Mouse (Mus musculus) mammary gland, adult 2 months (tissue): ENCODE results near the gene Bsph1. TPM values are rescaled to one million over a fixed set of nuclear protein-coding genes. Genes with fewer than 3 reads are reported as not detected.

Experiments
- polyA plus RNA-seq: library from polyadenylated mRNA; depleted of rRNA; stranded (reverse); fragments of >200 nt; gene quantifications from 2 replicates; pipeline ENCODE4 v1.2.3, GENCODE M21; 2012; ENCODE audit warnings: low replicate concordance; rRNA removed

Bsph1 gene
- not detected in 2 replicates for polyA plus RNA-seq

GRCm38 (mm10) chr7:13450541-13450940 lies at the start of gene Bsph1:
TSS of gene Bsph1 (plus strand) at chr7:13450841.

Other genes with a start within 250 kb of the Bsph1 start
- gene Vmn1r89, start 237.8 kb upstream of the Bsph1 start, polyA plus RNA-seq, result not detected in 2 replicates
- gene Lig1, start 173.6 kb upstream of the Bsph1 start, polyA plus RNA-seq, result 4.3 and 5.7 TPM in 2 replicates
- 3.4 and 4.0 TPM in 2 replicates for gene Zswim9, start 172.1 kb upstream of the Bsph1 start, polyA plus RNA-seq
- 0.13 and 0.29 TPM in 2 replicates for gene Pla2g4c, start 126.2 kb upstream of the Bsph1 start, polyA plus RNA-seq
- not detected in 2 replicates for gene Cabp5, start 52.7 kb upstream of the Bsph1 start, polyA plus RNA-seq
- not detected in 2 replicates for gene Bsph2, start 120.2 kb downstream of the Bsph1 start, polyA plus RNA-seq
- gene Sult2a5, start 173.1 kb downstream of the Bsph1 start, polyA plus RNA-seq, result not detected in 2 replicates